In the genomic region with DNA sequence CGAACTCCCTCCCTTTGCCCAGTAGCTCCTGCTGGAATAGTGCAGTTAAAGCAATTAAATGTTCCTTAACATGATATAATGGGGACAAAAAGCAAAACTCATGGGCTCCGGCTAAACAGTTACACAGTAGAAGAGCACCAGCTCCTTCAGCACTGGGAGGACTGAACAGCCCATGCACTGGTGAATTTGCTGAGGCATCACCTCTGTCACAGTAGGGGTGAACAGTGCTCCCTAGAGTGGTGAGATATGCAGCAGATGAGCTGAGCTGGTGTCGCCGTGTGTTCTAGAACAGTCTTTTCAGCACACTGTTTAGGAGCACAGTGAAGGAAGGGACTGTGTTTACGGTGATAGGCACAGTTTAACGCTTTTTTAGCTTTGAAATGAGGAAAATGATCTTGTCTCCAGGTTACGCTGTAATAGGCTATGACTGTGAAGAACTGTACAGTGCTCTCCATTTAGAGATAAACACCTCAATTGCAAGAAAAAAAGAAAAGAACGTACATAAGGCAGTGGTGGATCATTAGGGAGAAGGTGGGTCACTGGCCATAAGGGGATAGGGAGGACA, we compare ENCODE assay signal across 13 mouse cellular contexts.
DNase-seq lines count a peak whose midpoint lies in the region; ATAC-seq and TF ChIP-seq lines count a peak whose summit lies in the region.
"Had no signal": no experiment of that assay in that cellular context is flagged by ENCODE, and none has a peak within 500 bp of the region (broad histone marks: within the 10 kb centered on the region; RNA-seq: fewer than 3 reads in every experiment).

No protein-coding gene starts in this region.

- DNase-seq in heart, adult 11 months = peak; percentile 73
- no peak for DNase-seq in heart, postnatal 4 days
- DNase-seq in ES-E14 (ENCODE audit: low read depth, low spot score) = no peak
- DNase-seq in liver, postnatal 0 days = no peak
- peak; percentile 42 to 44 for DNase-seq in thymus, postnatal 10 days (ENCODE audit: low spot score in 2 of 2)
- no peak for DNase-seq in layer of hippocampus, adult 11-12 months (ENCODE audit: low spot score)
- no peak for DNase-seq in layer of hippocampus, postnatal 14 days (ENCODE audit: low spot score in 2 of 2)
- no peak for DNase-seq in lung, postnatal 36 days
- DNase-seq: cerebellum, adult 18-20 months had no signal

- H3K4me3 ChIP-seq in ES-E14 (ENCODE audit: insufficient read depth in 1 of 2, low read depth in 1 of 2, low read length in 2 of 2, poor library complexity in 1 of 2, severe bottlenecking in 1 of 2) = no peak overlapping the region
- no peak overlapping the region for H3K4me3 ChIP-seq in liver, postnatal 0 days (ENCODE audit: low read depth, low read length)
- H3K4me3 ChIP-seq: embryonic facial prominence, embryonic 13.5 days; hindbrain, embryonic 13.5 days; limb, embryonic 12.5 days had no signal

- H3K27ac ChIP-seq in ES-E14 (ENCODE audit: insufficient read depth, low read depth, low read length, poor library complexity, severe bottlenecking) = no peak overlapping the region
- H3K27ac ChIP-seq in liver, postnatal 0 days (ENCODE audit: low read depth) = peak overlapping the region; percentile 76
- H3K27ac ChIP-seq: embryonic facial prominence, embryonic 13.5 days; hindbrain, embryonic 13.5 days; limb, embryonic 12.5 days had no signal

- TF ChIP-seq CTCF in liver, postnatal 0 days (IDR thresholded peaks at IDR 0.05; ENCODE audit: low read depth) = no peak

- no peaks in the 10 kb centered on the region for H3K4me1 ChIP-seq in ES-E14 (ENCODE audit: control insufficient read depth in 2 of 2, insufficient read depth in 2 of 2, low read length in 2 of 2, poor library complexity in 1 of 2)
- H3K4me1 ChIP-seq in liver, postnatal 0 days (ENCODE audit: insufficient read depth) = peaks cover 38% of the 10 kb centered on the region
- H3K4me1 ChIP-seq: embryonic facial prominence, embryonic 13.5 days; hindbrain, embryonic 13.5 days; limb, embryonic 12.5 days had no signal

- in situ Hi-C loops in ES-E14 (cut with MboI; ENCODE audit: low sequenced_read_pairs in 2 of 2, unreplicated experiment in 2 of 2) = no loop called here

- H3K9ac ChIP-seq in ES-E14 (ENCODE audit: insufficient read depth, low read depth, low read length, poor library complexity, severe bottlenecking) = no peak overlapping the region
- H3K9ac ChIP-seq in liver, postnatal 0 days (replicated peaks) = no peak overlapping the region
- H3K9ac ChIP-seq: embryonic facial prominence, embryonic 13.5 days; hindbrain, embryonic 13.5 days; limb, embryonic 12.5 days had no signal

- H3K36me3 ChIP-seq in ES-E14 (ENCODE audit: control insufficient read depth, insufficient read depth, low read length, poor library complexity, severe bottlenecking) = no peaks in the 10 kb centered on the region
- H3K36me3 ChIP-seq in liver, postnatal 0 days (replicated peaks; ENCODE audit: insufficient read depth, low read length) = no peaks in the 10 kb centered on the region
- H3K36me3 ChIP-seq: embryonic facial prominence, embryonic 13.5 days; G1E; hindbrain, embryonic 13.5 days; limb, embryonic 12.5 days had no signal

- TF ChIP-seq EP300 in liver, postnatal 0 days (IDR thresholded peaks at IDR 0.05; ENCODE audit: low read depth) = no peak

- no peak for ATAC-seq in liver, postnatal 0 days

- no peaks in the 10 kb centered on the region for H3K9me3 ChIP-seq in ES-E14 (ENCODE audit: control insufficient read depth, insufficient read depth, low read depth, low read length)
- H3K9me3 ChIP-seq in liver, postnatal 0 days (ENCODE audit: low read length) = peaks cover 3% of the 10 kb centered on the region; the same call in 1 of the 2 replicates
- H3K9me3 ChIP-seq: embryonic facial prominence, embryonic 13.5 days; hindbrain, embryonic 13.5 days had no signal

- H3K27me3 ChIP-seq in liver, postnatal 0 days (ENCODE audit: insufficient read depth, low read length) = no peaks in the 10 kb centered on the region
- H3K27me3 ChIP-seq: embryonic facial prominence, embryonic 13.5 days; hindbrain, embryonic 13.5 days; limb, embryonic 12.5 days had no signal

- 63% methylated on average over 8 of the region's 8 CpGs for WGBS in liver, postnatal 0 days (ENCODE audit: insufficient replicate concordance)

- H3K4me2 ChIP-seq in liver, postnatal 0 days (ENCODE audit: low read depth, low read length) = no peak overlapping the region
- H3K4me2 ChIP-seq: embryonic facial prominence, embryonic 13.5 days; hindbrain, embryonic 13.5 days; limb, embryonic 12.5 days had no signal

TF ChIP-seq in ES-E14, 5 proteins besides CTCF, POLR2A, EP300 and RAD21:
- TF ChIP-seq CHD2 (IDR thresholded peaks at IDR 0.05; ENCODE audit: low read depth, low read length) = no peak
- TF ChIP-seq HCFC1 (IDR thresholded peaks at IDR 0.05; ENCODE audit: borderline replicate concordance, insufficient read depth, low read length) = no peak
- no peak for TF ChIP-seq ZNF384 (IDR thresholded peaks at IDR 0.05; ENCODE audit: low read depth, low read length)
- 0 out of 2 replicates have a peak, but pooled peaks have one; percentile 21 for TF ChIP-seq MAFK (IDR thresholded peaks at IDR 0.05; ENCODE audit: insufficient read depth, low read depth, low read length)
- no peak for TF ChIP-seq ZC3H11A (IDR thresholded peaks at IDR 0.05; ENCODE audit: borderline replicate concordance, low read depth, low read length)

Comparison
In these comparisons a context has a peak if more than half of its experiments do, and no peak if none do; other contexts are left out.
1. DNase-seq: peak in heart, adult 11 months (single experiment) and thymus, postnatal 10 days (2 of 2); none in heart, postnatal 4 days (single experiment), ES-E14 (single experiment), liver, postnatal 0 days (single experiment), layer of hippocampus, adult 11-12 months (single experiment), layer of hippocampus, postnatal 14 days (0 of 2) and lung, postnatal 36 days (single experiment).